In genomic region chr11:53330325-53330724, GRCm38 (mm10) we compare ENCODE assay signal across 15 mouse cellular contexts.
"Had no signal": no experiment of that assay in that cellular context is flagged by ENCODE, and none has a peak within 500 bp of the region (broad histone marks: within the 10 kb centered on the region; RNA-seq: fewer than 3 reads in every experiment).

No protein-coding gene starts in this region.

- H3K9ac ChIP-seq: limb, embryonic 15.5 days; liver, embryonic 12.5 days; lung, embryonic 14.5 days; midbrain, embryonic 13.5 days; neural tube, embryonic 15.5 days had no signal

- H3K4me2 ChIP-seq: limb, embryonic 15.5 days; liver, embryonic 12.5 days; lung, embryonic 14.5 days; midbrain, embryonic 13.5 days; neural tube, embryonic 15.5 days had no signal

- H3K4me3 ChIP-seq: layer of hippocampus, adult 2 months; limb, embryonic 15.5 days; liver, embryonic 12.5 days; megakaryocyte, embryonic 14.5 days; midbrain, embryonic 13.5 days; neural tube, embryonic 15.5 days had no signal

- H3K27ac ChIP-seq: kidney, postnatal 0 days; layer of hippocampus, adult 2 months; limb, embryonic 15.5 days; liver, embryonic 12.5 days; midbrain, embryonic 13.5 days; neural tube, embryonic 15.5 days had no signal

- DNase-seq: kidney, adult 9 months; kidney, postnatal 36 days; lung, embryonic 14.5 days; lung, postnatal 10 days; lung, postnatal 4 days; right cerebral cortex, adult 18-20 months; thymus, adult 2 months; thymus, postnatal 25 days had no signal

- H3K9me3 ChIP-seq: limb, embryonic 15.5 days; liver, embryonic 12.5 days; megakaryocyte, embryonic 14.5 days; midbrain, embryonic 13.5 days; neural tube, embryonic 15.5 days had no signal

- H3K27me3 ChIP-seq: limb, embryonic 15.5 days; liver, embryonic 12.5 days; megakaryocyte, embryonic 14.5 days; midbrain, embryonic 13.5 days; neural tube, embryonic 15.5 days had no signal

- ATAC-seq: liver, embryonic 12.5 days; midbrain, embryonic 13.5 days had no signal
